Mouse (Mus musculus): ENCODE measurements around the gene Arl15.
"Not testable (repeated sequence)": the region's sequence is repeated elsewhere in the genome, so short reads cannot be mapped to it uniquely, and the experiment has no call there.

Arl15 gene

GRCm38 (mm10) chr13:113794039-113794704 lies at the start of gene Arl15:
Gene Arl15 (plus strand): TSS chr13:113794505.
- peak; percentile 97 for DNase-seq

- DNase-seq = no peak
Measured at GRCm38 (mm10) chr13:113745301-113745700, 49.0 kb upstream of the Arl15 start.

GRCm38 (mm10) chr13:113750766-113751165 lies 43.5 kb upstream of the Arl15 start:
- DNase-seq = no peak

- no peak for DNase-seq
Measured at GRCm38 (mm10) chr13:113754731-113755689, 39.3 kb upstream of the Arl15 start.

DNA sequence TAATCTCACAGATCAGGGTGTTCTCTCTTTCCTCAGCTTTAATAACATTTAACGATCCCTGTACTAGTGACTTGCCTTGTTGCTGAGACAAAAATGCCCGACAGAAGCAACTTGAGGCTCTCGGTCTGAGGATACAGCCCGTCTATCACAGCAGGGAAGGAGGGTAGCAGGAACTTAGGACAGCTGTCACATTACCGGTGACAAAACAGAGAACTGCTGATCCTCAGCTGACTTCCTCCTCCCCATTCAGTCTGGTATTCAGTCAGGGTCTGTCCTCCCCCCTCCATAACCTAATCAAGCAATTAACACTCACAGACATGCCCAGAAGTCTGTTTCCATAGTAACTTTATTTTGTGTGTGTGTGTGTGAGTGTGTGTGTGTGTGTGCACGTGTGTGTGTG lies 38.5 kb upstream of the Arl15 start:
- DNase-seq = no peak

- DNase-seq = no peak
Measured at GRCm38 (mm10) chr13:113761717-113762116, 32.6 kb upstream of the Arl15 start.

DNA sequence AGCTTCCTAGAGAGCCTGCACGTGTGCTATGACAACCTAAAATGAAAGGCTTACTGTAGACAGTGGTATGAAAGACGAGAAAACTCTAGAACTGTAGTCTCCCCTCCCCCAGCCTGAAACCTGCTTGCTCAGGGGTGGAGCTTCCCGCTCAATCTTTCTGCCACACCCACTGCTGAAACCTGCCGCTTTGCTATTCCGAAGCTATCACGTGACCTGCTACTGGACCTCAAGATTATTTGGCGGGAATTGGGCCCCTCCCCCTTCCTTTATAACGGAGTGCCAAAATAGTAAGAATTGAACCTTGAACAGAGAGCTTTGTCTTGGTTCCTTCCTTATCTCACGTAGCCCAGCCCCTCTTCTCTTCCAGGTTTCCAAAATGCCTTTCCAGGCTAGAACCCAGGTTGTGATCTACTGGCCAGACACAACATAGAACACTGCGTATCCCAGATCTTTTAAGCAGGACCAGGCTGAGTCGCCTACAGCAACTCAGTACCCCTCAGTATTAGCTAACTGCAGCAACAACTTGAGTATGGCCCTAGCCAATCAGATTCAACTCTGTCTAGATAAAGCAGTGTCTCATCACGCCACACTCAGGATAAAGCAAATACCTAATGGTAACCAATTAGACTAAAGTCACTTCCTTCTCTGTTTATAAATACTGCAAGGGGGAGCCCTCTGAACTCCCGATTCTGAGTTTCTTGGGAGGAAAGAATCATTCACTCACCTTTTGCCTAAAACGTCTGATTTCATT lies 31.4 kb upstream of the Arl15 start:
- no peak for DNase-seq

- DNase-seq = no peak
Measured at GRCm38 (mm10) chr13:113765411-113765810, 28.9 kb upstream of the Arl15 start.

DNA sequence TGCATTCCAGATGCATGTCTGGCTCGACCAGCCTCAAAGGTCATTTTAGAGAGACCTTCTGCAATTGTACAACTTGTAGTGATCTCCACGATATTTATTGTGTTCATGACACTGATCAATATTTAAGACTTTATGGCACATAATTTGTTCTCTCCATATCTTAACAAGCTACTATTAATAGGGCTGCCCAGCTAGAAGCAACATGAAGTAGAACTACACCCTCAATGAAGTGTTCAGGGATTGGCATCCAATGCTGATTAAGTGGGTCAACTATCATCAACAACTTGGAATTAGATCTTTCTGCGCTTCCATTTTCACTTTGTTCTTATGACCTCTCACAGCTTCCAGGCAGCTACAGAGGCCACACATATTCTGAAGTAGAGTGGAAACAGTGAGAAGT lies 24.5 kb upstream of the Arl15 start:
- DNase-seq = no peak

DNA sequence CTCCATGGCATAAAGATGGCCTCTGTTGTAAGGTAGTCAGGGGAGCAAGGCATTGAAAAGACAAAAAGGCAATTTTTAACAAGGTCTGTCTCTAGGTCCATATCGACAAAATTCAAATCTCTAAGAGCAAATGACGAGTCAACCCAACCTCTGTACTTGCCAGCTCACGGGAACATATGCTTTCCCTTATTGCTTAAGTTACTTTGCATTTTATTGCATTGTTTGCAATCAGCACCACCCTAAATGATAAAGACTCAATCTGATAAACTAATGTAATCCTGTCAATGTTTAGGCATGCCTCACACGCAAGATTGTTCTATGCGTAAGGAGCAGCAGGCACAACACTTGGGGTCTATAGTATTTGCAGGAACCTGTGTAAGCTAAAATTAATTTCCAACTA lies 24.0 kb upstream of the Arl15 start:
- no peak for DNase-seq

- DNase-seq = no peak
Measured at GRCm38 (mm10) chr13:113771340-113771739, 23.0 kb upstream of the Arl15 start.

- no peak for DNase-seq
Measured at GRCm38 (mm10) chr13:113774799-113775198, 19.5 kb upstream of the Arl15 start.

- DNase-seq = no peak
Measured at GRCm38 (mm10) chr13:113775244-113776140, 18.8 kb upstream of the Arl15 start.

DNA sequence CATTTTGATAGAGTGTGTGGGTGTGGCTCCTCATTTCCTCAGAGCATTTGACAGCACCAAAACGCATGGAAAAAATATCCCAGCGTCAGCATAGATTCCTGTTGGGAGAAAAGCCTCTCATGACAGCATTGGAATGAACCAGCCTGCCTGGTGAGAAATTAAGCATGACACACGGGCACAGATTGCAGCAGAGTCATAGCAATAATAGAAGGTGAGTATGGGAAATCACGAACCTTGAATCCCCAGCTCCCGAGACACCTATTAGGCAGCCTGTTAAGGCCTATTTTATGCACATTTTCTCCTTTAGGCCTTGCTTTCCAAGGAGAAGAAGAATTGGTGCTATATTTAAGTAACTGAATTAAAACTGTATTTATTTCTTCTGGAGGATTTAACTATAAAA lies 8.5 kb upstream of the Arl15 start:
- DNase-seq = no peak

DNA sequence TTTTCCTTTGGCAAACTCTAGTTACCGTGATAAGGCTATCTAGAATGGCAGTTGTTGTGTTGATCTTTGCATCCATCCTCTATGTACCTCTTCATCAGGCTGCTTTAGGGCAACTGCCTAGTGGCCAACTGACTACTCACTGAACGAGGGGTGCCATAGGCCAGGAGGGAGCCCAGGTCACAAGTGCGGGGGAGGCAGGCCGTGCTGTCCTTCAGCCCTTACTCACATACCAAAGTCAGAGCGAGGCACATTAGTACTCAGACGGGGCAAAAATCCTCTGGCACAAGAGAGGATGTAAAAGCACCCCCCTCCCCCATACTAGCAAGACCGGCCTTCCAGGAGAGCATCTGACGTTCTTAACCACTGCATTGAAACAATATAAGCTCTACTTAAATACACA lies 7.2 kb upstream of the Arl15 start:
- no peak for DNase-seq

GRCm38 (mm10) chr13:113790016-113790415 lies 4.3 kb upstream of the Arl15 start:
- DNase-seq = not testable (repeated sequence)

DNA sequence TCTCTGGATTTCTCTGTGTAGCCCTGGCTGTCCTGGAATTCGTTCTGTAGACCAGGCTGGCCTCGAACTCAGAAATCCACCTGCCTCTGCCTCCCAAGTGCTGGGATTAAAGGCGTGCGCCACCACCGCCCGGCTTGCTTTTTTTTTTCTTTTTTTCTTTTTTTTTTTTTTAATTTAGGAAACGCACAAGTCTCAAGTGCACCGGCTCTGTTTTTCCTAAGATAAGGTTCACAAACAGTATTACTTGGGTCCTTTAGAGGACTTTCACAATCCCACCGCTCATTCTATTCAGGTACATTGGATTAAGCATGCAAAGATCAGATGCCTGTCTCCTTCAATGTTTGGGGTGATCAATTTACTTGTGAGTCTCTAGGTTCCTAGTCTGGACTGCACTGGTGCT lies 668 bp upstream of the Arl15 start:
- DNase-seq = no peak

DNA sequence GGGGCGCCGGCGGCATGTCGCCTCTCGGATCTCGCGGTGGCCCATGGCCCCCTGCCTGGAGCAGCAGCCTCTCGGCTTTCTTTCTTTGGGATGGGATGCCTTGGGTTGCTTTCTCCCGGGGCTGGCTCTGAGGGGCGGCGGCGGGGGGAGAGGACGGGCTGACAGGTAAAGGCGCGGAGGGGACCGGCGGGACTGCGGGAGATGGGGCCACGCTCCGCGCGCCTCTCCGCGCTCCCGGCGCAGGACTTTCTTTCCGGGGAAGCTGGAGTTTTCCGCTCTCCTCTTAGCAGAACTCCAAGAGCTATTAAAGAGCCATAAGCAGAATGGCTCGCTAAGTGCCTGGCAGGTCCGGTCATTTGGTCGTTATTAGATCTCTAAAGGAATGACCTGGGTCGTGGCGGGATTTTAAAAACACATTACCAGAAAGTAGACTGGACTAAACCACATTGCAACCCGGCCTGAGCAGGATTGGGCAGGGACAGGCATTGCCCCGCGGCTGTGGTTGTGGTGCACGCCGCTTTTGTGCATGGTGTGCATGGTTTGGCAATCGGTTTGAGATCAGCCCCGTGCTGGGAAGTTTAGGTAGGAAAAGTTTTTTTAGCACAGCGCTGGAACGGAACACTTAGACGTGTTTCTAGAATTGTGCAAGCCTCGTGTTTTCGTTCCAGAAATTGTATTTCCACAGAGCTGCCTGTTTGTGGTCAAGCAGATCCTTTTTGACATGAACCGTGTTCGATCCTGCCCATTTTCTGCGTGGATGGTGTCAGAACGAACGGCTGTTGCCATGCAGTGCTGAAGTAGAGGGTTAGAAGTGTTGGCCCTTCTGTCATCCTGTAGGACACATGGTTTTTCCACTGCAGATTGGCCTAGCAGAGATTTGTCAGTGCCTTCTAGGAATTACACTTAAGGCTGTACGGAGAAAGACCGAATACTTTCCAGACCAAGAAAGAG lies 675 bp downstream of the Arl15 start:
- DNase-seq = no peak

DNA sequence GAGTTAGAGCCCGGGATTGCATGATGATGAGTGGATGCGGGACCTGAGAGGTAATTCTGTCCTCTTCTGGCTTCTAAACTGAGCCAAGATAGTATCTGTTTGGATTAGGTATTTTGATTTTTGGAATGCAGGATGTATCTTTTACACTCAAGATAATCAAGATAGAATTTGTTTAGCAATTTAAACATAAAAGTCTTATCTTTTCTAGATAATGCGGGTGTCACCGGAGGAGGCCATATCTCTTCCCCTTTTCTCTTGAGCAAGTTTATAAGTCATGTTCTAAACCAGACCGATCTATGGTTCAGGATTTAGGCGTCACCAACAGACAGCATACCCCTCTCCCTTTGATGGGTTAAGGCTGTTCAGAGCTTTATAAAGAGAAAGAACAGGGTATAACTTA lies 3.1 kb downstream of the Arl15 start:
- DNase-seq = no peak

DNA sequence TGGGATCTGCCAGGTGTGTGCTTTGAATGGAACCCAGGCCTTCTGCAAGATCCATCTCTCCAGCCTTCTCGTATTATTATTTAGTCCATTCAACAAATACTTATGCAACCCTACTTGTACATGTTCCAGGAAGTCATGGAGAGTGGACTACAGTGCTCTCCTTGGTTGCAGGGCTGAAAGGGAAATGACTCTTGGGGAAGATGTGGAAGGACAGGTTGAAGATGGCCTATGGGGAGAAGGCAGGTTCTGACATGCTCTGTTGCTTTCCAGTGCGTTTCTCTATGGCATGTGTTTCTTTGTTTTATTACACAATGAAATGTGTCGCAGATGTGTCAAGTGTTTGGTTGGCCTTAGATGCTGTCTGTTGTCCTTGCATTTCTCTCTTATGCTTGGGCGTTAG lies 5.1 kb downstream of the Arl15 start:
- no peak for DNase-seq

DNA sequence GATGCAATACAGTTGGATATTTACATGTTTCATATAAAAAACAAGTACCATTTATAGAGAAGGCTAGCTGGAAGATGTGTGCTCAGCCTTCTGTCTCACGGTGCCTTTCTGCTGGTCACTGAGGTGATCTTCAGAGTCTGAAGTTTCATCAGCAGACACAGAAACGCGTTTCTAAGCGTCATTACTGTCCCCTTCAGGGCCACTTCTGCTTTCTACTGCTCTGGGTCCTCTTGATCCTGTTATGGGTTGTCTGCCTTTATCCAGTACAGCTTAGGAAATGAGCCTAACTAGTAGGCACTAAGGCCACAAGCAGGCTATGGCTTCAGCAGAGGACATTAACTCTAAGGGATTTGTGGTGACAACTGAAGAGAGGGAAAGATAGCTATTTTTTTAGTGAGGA lies 5.9 kb downstream of the Arl15 start:
- DNase-seq = no peak

Data from right cerebral cortex, adult 18-20 months (tissue).